Mouse (Mus musculus) inflammation-experienced regulatory T-cells, adult 6 months (primary cell): ENCODE data around the gene Cenpj. TPM values are rescaled to one million over a fixed set of nuclear protein-coding genes. Genes with fewer than 3 reads are reported as not detected.

ENCODE experiments used
- ATAC-seq: one replicate; pipeline ENCODE4 v1.8.0; 2017
- polyA plus RNA-seq, 3 experiments: library from polyadenylated mRNA; unstranded; fragments of 100-300 nt; shearing (Covaris generic); gene quantifications; one replicate each; pipeline ENCODE4 v1.2.1; 2017

Cenpj gene
- polyA plus RNA-seq, 3 experiments from 2014 or later: 5.9 to 9.0 (median 6.2) TPM

DNA sequence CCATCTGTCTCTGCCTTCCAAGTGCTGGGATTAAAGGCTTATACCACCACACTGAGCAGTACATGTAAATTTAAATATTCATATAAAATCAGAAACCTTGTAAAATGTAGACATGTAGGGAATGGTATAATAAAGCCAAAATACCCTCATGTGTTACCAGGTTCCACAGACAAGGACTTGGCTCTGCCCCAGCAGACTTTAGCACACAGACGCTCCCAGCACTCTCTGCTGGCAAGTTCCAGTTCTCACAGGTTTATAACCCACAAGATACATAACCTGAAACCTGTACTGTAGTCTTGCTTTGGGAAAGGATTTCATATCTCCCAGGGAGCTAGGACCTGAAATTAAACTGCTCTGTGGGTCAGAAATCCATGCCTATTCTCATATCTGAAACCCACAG, 30.3 kb downstream of the Cenpj start:
- no peak for ATAC-seq

DNA sequence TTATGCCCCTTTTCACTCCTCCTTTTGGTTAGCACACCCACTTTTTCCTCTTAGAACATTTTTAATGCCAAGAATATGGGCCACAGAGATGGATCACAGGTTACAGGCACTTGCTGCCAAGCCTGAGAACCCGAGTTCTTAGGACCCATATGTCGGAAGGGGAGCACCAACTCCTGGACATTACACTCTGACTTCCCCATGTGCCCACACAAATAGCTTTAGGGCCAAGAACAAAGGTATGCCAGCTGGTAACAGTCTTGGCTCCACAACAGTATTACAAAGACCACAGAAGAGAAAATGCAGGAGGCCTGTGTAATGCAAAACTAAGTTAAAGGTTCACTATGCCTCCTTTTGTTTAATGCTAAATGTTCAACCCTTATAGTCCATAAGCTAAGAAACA, 44.4 kb downstream of the Cenpj start:
- no peak for ATAC-seq

DNA sequence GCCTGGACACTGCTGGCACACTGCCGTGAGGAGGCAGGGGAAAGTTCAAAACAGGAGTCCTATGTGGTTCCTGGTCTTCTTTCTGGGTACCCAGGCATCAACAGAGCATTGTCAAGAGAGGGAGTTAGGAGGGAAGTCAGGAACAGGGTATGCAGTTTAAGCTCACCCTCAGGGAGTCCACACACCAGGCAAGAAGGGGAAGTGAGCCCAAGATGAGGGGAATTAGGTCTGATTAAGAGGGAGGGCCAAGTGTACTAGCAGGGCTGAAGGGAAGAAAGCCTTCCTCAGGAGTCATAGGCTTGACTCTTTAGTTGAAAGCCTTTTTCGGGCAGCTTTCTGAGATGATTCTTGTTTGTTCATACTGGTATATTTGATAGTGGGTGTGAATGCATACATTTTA, 60.5 kb downstream of the Cenpj start:
- ATAC-seq: no peak

DNA sequence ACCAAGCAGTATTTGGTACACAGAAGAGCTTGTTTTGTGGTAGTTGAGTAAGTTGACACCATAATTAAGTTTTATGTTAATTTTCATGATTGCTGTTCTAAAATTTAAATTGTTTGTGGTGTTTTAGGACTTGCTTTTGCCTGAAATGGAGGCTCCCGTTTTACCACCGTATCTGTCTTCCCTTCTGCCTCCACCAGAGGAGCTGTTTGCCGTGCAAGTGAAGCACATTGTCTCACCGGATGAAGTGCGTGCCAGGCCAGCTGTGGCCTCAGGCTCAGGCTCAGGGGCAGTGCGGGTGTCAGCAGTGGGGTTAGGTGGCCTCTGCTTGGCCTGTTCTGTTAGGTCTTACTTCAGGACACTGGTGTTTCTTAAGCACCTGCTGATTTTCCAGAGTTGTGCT, 63.1 kb downstream of the Cenpj start:
- no peak for ATAC-seq

DNA sequence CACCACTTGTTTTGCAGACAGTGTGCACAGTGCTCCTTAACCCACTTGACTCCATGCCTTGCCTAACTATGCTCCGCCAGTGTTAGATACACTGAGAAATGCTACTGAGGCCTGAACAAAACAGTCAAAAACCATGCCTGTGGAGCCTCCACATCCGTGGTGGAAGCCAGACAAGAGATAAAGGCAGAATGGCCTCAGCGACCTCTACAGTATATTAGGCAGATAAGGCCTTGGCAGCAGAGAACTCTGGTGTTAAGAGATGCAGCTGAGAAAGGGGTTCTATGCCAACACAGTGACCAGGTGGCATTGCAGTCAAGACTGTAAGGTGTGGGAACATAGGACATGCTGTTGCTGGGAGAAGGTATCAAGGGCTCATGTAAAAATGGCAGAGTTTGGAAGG, 68.5 kb downstream of the Cenpj start:
- no peak for ATAC-seq

DNA sequence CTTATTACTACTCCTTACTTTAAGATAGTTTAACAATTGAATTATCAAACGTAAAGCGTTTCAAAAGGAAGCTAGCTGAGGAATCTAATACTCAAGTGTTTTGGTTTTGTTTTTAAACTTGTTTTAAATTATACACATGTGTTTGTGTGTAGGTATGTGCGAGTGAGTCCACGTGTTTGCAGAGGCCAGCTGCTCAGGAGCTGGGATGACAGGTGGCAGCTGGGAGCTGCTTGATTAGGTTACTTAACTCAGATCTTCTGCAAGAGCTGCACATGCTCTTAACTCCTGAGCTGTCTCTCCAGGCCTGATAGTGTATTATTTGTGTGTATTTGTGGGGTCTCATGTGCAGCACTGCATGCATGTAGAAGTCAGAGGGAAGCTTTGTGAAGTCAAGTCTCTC, 72.8 kb downstream of the Cenpj start:
- no peak for ATAC-seq

DNA sequence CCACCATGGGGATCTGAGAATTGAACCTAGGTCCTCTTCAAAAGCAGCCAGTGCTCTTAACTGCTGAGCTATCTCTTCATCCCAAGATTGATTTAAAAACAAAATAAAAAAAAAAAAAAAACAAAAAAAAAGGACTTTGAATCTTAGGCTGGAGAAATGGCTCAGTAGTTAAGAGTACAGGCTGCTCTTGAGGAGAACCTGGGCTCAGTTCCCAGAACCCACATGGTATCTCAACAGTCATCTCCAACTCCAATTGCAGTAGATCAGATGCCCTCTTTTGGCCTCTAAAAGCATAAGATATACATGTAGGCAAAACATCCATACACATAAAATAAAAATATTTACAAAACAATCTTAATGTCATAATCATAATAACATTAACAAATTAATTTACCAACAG, 85.4 kb downstream of the Cenpj start:
- no peak for ATAC-seq

Other genes starting within 250 kb of the Cenpj start
- gene Atp12a, start 210.4 kb downstream of the Cenpj start, polyA plus RNA-seq: not detected
- 1 to 10 TPM in 1 of 3 experiments, under 1 TPM in 2; 0.45 to 2.5 (median 0.51) TPM for gene Rnf17, start 172.8 kb downstream of the Cenpj start, polyA plus RNA-seq
- gene Parp4, start 194 bp upstream of the Cenpj start, polyA plus RNA-seq: 10 to 100 TPM; 39.5 to 62.9 (median 61.5) TPM
- 10 to 100 TPM; 62.9 to 78.7 (median 71.9) TPM for gene Mphosph8, start 92.8 kb upstream of the Cenpj start, polyA plus RNA-seq
- gene Pspc1, start 202.9 kb upstream of the Cenpj start, polyA plus RNA-seq: 10 to 100 TPM; 11.5 to 21.5 (median 18.4) TPM
- 10 to 100 TPM; 47.0 to 64.4 (median 50.1) TPM for gene Zmym5, start 236.3 kb upstream of the Cenpj start, polyA plus RNA-seq